Mouse (Mus musculus) cortical plate, adult 2 months (tissue): ENCODE data around the gene Rbm20.

ENCODE experiments used
- CTCF ChIP-seq: fragments of 200-500 bp; IDR thresholded peaks from 2 replicates; pipeline ENCODE4 v1.5.1; 2011; ENCODE audit warnings: mild to moderate bottlenecking, control low read depth, low read length; ENCODE audit not compliant: insufficient read depth; ENCODE audit errors: extremely low read depth
- POLR2A ChIP-seq: fragments of 200-500 bp; IDR thresholded peaks from 2 replicates; pipeline ENCODE4 v1.6.1; 2011; ENCODE audit warnings: mild to moderate bottlenecking, low read length, control low read depth; ENCODE audit not compliant: insufficient read depth; ENCODE audit errors: extremely low read depth

DNA sequence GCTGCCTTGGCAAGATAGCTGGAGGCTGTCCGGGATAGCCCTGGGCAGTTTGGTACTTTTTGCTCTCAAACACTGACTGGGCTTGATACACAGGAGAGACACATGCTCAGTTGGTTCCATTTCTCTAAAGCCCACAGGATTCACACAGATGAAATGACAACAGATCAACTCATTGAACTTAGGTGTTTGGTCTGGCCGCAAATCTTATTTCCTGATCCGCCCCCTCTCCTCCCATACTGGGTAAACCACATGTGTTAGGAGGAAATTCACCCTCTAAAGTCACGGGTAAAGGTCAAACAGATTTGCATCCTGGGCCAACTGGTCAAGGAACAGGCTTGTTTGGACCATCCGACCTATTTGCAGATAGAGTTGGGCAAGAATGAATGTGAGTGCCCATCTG lies 212.4 kb downstream of the Rbm20 start:
- no peak for TF ChIP-seq CTCF
- TF ChIP-seq POLR2A, result no peak
